Mouse (Mus musculus): ENCODE results near the gene Neurod2. TPM values are rescaled to one million over a fixed set of nuclear protein-coding genes. Genes with fewer than 3 reads are reported as not detected.
A peak's percentile ranks its signal among the peaks of the same experiment; 100 is the strongest.

Neurod2 gene
- polyA plus RNA-seq, 2 experiments = not detected

DNA sequence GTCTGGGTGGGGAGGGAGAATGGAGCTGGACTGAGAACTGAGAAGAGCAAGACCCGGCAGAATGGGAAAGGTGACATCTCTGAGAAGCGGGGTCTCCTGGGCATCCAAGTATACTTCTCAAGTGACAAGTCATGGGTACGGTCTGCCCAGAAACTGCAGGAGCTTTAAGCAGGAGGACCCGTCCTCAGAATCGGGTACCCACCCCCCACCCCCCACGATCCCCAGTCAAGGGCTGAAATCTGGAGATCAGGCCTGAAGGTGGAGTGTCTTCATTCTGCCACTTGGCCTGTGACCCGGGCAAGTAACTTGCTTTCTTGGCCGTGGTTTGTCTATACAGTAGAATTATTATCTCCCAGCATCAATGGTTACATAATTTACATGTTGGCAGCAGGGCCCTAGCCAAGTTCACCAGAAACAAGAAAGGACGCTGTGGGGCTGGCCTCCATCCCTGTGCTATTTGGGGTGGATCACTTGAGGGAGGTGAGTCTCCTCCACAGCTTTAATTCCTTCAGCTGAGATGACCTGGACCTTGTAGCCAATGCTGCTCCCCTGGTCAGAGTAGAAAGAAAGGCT lies 34.3 kb downstream of the Neurod2 start:
- no peak for DNase-seq (ENCODE audit: low read depth in 3 of 3, low spot score in 3 of 3)
- H3K4me1 ChIP-seq (replicated peaks; ENCODE audit: control insufficient read depth in 2 of 2, insufficient read depth in 2 of 2, low read length in 1 of 2) = no peaks in the 10 kb centered on the region; a peak in 1 of 4 replicates
- no peak overlapping the region for H3K9ac ChIP-seq (replicated peaks)
- TF ChIP-seq CTCF (IDR thresholded peaks at IDR 0.05; ENCODE audit: low read depth) (no peak), EP300 (IDR thresholded peaks at IDR 0.05; ENCODE audit: low read depth) (no peak)
- H3K4me2 ChIP-seq (ENCODE audit: low read depth) = peak overlapping the region; percentile 60
- WGBS (ENCODE audit: insufficient replicate concordance) = 12% methylated on average over 9 of the region's 9 CpGs
- H3K27me3 ChIP-seq (ENCODE audit: control insufficient read depth, insufficient read depth, low read length) = peaks cover 43% of the 10 kb centered on the region
- H3K9me3 ChIP-seq (ENCODE audit: control insufficient read depth, low read length) = no peaks in the 10 kb centered on the region
- ATAC-seq (ENCODE audit: insufficient read depth) = no peak
- no peak overlapping the region for H3K27ac ChIP-seq
- H3K36me3 ChIP-seq (replicated peaks; ENCODE audit: control insufficient read depth, insufficient read depth, low read depth) = no peaks in the 10 kb centered on the region
- H3K4me3 ChIP-seq (ENCODE audit: insufficient read depth in 1 of 2, low read depth in 2 of 2, low read length in 2 of 2) = peak overlapping the region; percentile 49 to 67

DNA sequence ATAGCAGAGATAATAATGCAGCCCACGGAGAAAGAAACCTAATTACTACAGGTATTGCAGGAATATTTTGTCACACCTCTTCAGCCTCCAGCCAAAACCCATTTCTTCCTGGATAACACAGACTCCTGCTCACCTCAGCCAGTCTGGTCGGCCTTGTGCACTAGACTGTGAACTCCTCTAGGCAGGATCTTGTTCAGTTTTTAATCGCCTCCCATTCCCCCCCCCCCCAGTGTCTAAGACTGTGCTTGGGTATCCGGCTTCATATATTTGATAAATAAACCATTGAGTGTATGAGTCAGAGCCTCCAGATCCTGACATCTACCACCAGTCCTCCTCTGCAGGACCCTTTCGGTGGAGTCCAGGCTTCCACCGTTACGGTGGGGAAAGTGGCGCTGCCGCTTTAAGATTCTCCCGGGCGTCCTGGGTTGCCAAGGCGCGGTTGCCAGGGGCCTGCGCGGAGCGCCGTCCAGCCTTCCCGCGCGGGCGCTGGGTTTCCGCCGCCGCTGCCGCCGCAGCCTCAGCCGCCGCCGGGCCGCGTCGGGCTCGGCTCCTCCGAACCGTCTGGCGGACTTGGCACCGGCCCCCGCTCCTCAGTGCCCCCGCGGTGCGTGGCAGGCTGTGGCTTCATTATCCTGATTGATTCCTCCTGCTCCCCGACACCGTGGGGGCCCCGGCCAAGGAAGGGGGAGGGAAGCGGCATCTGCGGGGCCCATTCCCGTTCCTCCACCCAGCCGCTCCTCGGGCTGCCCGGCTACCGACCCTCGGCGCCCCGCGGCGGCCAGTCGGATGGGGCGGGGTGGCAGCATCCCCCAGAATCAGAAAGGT lies 35.0 kb downstream of the Neurod2 start:
- Histone ChIP-seq H3K4me3 (ENCODE audit: insufficient read depth in 1 of 2, low read depth in 2 of 2, low read length in 2 of 2) (peak overlapping the region; percentile 49 to 67), H3K27ac (no peak overlapping the region), H3K9ac (replicated peaks) (no peak overlapping the region), H3K4me2 (ENCODE audit: low read depth) (peak overlapping the region; percentile 60), H3K27me3 (ENCODE audit: control insufficient read depth, insufficient read depth, low read length) (peaks cover 43% of the 10 kb centered on the region), H3K36me3 (replicated peaks; ENCODE audit: control insufficient read depth, insufficient read depth, low read depth) (no peaks in the 10 kb centered on the region), H3K9me3 (ENCODE audit: control insufficient read depth, low read length) (no peaks in the 10 kb centered on the region), H3K4me1 (replicated peaks; ENCODE audit: control insufficient read depth in 2 of 2, insufficient read depth in 2 of 2, low read length in 1 of 2) (no peaks in the 10 kb centered on the region; a peak in 1 of 4 replicates)
- WGBS (ENCODE audit: insufficient replicate concordance) = 2% methylated on average over 58 of the region's 58 CpGs
- TF ChIP-seq CTCF (IDR thresholded peaks at IDR 0.05; ENCODE audit: low read depth) (no peak), EP300 (IDR thresholded peaks at IDR 0.05; ENCODE audit: low read depth) (no peak)
- DNase-seq (ENCODE audit: low read depth in 3 of 3, low spot score in 3 of 3) = no peak
- no peak for ATAC-seq (ENCODE audit: insufficient read depth)

DNA sequence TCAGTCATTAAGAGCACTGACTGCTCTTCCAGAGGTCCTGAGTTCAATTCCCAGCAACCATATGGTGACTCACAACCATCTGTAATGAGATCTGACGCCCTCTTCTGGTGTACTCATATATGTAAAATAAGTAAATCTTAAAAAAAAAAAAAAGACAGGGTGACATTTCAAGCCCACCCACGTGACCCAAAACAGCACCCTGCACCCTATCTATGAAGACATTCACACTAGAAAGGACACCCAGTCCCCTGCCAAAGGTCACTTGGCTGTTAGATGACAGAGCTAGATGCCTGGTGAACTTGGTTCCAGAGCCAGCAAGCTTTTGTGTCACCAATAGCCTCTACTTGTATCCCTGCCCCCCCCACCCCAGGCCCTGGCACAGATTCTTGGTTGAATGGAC lies 36.4 kb downstream of the Neurod2 start:
- no peaks in the 10 kb centered on the region for H3K36me3 ChIP-seq (replicated peaks; ENCODE audit: control insufficient read depth, insufficient read depth, low read depth)
- no peak overlapping the region for H3K4me3 ChIP-seq (ENCODE audit: insufficient read depth in 1 of 2, low read depth in 2 of 2, low read length in 2 of 2)
- peaks cover 39% of the 10 kb centered on the region for H3K27me3 ChIP-seq (ENCODE audit: control insufficient read depth, insufficient read depth, low read length)
- H3K4me2 ChIP-seq (ENCODE audit: low read depth) = no peak overlapping the region
- ATAC-seq (ENCODE audit: insufficient read depth) (no peak), DNase-seq (ENCODE audit: low read depth in 3 of 3, low spot score in 3 of 3) (no peak)
- no peaks in the 10 kb centered on the region for H3K9me3 ChIP-seq (ENCODE audit: control insufficient read depth, low read length)
- WGBS (ENCODE audit: insufficient replicate concordance) = 6% methylated on average over 2 of the region's 2 CpGs
- no peak overlapping the region for H3K9ac ChIP-seq (replicated peaks)
- no peaks in the 10 kb centered on the region; a peak in 1 of 4 replicates for H3K4me1 ChIP-seq (replicated peaks; ENCODE audit: control insufficient read depth in 2 of 2, insufficient read depth in 2 of 2, low read length in 1 of 2)
- H3K27ac ChIP-seq = no peak overlapping the region
- TF ChIP-seq CTCF (IDR thresholded peaks at IDR 0.05; ENCODE audit: low read depth) (no peak), EP300 (IDR thresholded peaks at IDR 0.05; ENCODE audit: low read depth) (no peak)

DNA sequence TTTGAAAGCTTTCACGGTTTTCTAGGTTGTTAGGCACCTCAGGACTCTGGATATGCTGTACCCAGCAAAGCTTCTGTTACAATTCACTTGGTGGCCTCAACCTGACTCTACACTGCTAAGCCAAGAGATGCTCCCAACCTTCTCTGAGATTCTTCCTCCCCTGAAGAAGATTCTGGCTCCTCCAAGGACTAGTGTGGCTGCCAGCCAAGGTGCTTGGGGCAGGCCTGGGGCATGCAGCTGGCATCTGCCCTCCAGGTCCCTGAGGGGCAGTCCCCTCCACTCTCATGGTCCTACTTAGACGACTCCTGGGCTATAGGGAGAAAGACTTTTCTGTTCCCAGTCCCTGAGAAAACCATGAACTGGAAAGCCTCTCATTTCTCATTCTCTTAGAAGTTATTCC lies 38.5 kb downstream of the Neurod2 start:
- no peak overlapping the region for H3K4me3 ChIP-seq (ENCODE audit: insufficient read depth in 1 of 2, low read depth in 2 of 2, low read length in 2 of 2)
- H3K27ac ChIP-seq = no peak overlapping the region
- TF ChIP-seq EP300 (IDR thresholded peaks at IDR 0.05; ENCODE audit: low read depth) (no peak), CTCF (IDR thresholded peaks at IDR 0.05; ENCODE audit: low read depth) (no peak)
- H3K9me3 ChIP-seq (ENCODE audit: control insufficient read depth, low read length) = no peaks in the 10 kb centered on the region
- no peak for DNase-seq (ENCODE audit: low read depth in 3 of 3, low spot score in 3 of 3)
- H3K36me3 ChIP-seq (replicated peaks; ENCODE audit: control insufficient read depth, insufficient read depth, low read depth) = no peaks in the 10 kb centered on the region
- no peaks in the 10 kb centered on the region for H3K4me1 ChIP-seq (replicated peaks; ENCODE audit: control insufficient read depth in 2 of 2, insufficient read depth in 2 of 2, low read length in 1 of 2)
- 35% methylated on average over 2 of the region's 2 CpGs for WGBS (ENCODE audit: insufficient replicate concordance)
- no peak overlapping the region for H3K4me2 ChIP-seq (ENCODE audit: low read depth)
- ATAC-seq (ENCODE audit: insufficient read depth) = no peak
- H3K9ac ChIP-seq (replicated peaks) = no peak overlapping the region
- H3K27me3 ChIP-seq (ENCODE audit: control insufficient read depth, insufficient read depth, low read length) = peaks cover 28% of the 10 kb centered on the region

DNA sequence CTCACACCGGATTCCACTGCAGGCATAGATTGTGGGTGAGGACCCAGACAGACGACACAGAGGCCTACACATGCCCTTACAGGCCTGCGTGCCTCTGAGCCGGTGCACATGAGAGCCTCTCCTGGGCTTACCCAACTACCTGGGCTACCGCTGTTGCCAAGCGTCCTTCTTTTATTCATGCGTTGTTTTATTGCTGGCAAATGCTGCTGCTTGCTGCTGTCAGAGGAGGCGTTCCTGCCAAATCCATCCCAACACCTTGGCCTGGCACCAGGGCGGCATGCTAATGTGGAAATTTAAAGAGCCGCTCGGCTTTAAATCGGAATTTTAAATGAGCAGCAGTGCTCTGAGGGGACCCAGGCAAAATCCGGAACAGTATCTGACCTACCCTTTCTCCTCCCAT lies 39.6 kb downstream of the Neurod2 start:
- ATAC-seq (ENCODE audit: insufficient read depth) (no peak), DNase-seq (ENCODE audit: low read depth in 3 of 3, low spot score in 3 of 3) (no peak)
- Histone ChIP-seq H3K4me1 (replicated peaks; ENCODE audit: control insufficient read depth in 2 of 2, insufficient read depth in 2 of 2, low read length in 1 of 2) (no peaks in the 10 kb centered on the region), H3K27ac (no peak overlapping the region), H3K4me2 (ENCODE audit: low read depth) (no peak overlapping the region), H3K9me3 (ENCODE audit: control insufficient read depth, low read length) (no peaks in the 10 kb centered on the region), H3K9ac (replicated peaks) (no peak overlapping the region), H3K36me3 (replicated peaks; ENCODE audit: control insufficient read depth, insufficient read depth, low read depth) (no peaks in the 10 kb centered on the region), H3K4me3 (ENCODE audit: insufficient read depth in 1 of 2, low read depth in 2 of 2, low read length in 2 of 2) (no peak overlapping the region), H3K27me3 (ENCODE audit: control insufficient read depth, insufficient read depth, low read length) (peaks cover 18% of the 10 kb centered on the region)
- 39% methylated on average over 13 of the region's 13 CpGs for WGBS (ENCODE audit: insufficient replicate concordance)
- TF ChIP-seq EP300 (IDR thresholded peaks at IDR 0.05; ENCODE audit: low read depth) = no peak
- no peak for TF ChIP-seq CTCF (IDR thresholded peaks at IDR 0.05; ENCODE audit: low read depth)

All from liver, embryonic 14.5 days (tissue).